Mouse (Mus musculus) ES-E14 (cell line): ENCODE results near the gene Atp2b4. TPM values are rescaled to one million over a fixed set of nuclear protein-coding genes. Genes with fewer than 3 reads are reported as not detected.
A peak's percentile ranks its signal among the peaks of the same experiment; 100 is the strongest.
"Not testable (repeated sequence)": the region's sequence is repeated elsewhere in the genome, so short reads cannot be mapped to it uniquely, and the experiment has no call there.

Experiments
- DNase-seq: peaks from one replicate; pipeline ENCODE4 v3.0.0-alpha.2; 2013; ENCODE audit warnings: low read depth, low spot score
- H3K27ac ChIP-seq: 2 replicates; pipeline ENCODE4 v1.5.1; 2012; ENCODE audit warnings: low read depth, mild to moderate bottlenecking, low read length, moderate library complexity, mixed read lengths; ENCODE audit not compliant: poor library complexity, insufficient read depth, severe bottlenecking
- H3K36me3 ChIP-seq: 2 replicates; pipeline ENCODE4 v1.6.1; 2012; ENCODE audit warnings: mild to moderate bottlenecking, low read length, moderate library complexity, mixed read lengths; ENCODE audit not compliant: control insufficient read depth, poor library complexity, insufficient read depth, severe bottlenecking
- H3K4me1 ChIP-seq, 2 experiments: fragments of 150-350 bp in 1 of 2; sonication (generic) in 1 of 2; 2 replicates each; pipeline ENCODE4 v1.6.1; 2012; ENCODE audit warnings: low read length in 2 of 2, mild to moderate bottlenecking in 1 of 2, mixed read lengths in 1 of 2; ENCODE audit not compliant: control insufficient read depth in 2 of 2, insufficient read depth in 2 of 2, poor library complexity in 1 of 2
- H3K4me3 ChIP-seq, 2 experiments: fragments of 150-350 bp in 1 of 2; sonication (generic) in 1 of 2; 2 replicates each; pipeline ENCODE4 v1.5.1; 2012; ENCODE audit warnings: low read length in 2 of 2, low read depth in 1 of 2, mild to moderate bottlenecking in 1 of 2, mixed read lengths in 1 of 2; ENCODE audit not compliant: insufficient read depth in 1 of 2, poor library complexity in 1 of 2, severe bottlenecking in 1 of 2
- H3K9ac ChIP-seq: 2 replicates; pipeline ENCODE4 v1.6.1; 2012; ENCODE audit warnings: low read depth, mild to moderate bottlenecking, low read length, mixed read lengths; ENCODE audit not compliant: poor library complexity, insufficient read depth, severe bottlenecking
- H3K9me3 ChIP-seq: fragments of 150-350 bp; sonication (generic); 2 replicates; pipeline ENCODE4 v1.6.1; 2012; ENCODE audit warnings: low read depth, mild to moderate bottlenecking, low read length; ENCODE audit not compliant: control insufficient read depth, insufficient read depth
- CHD2 ChIP-seq: IDR thresholded peaks from 2 replicates; pipeline ENCODE4 v1.6.1; 2014; ENCODE audit warnings: mild to moderate bottlenecking, low read depth, low read length, inconsistent platforms
- HCFC1 ChIP-seq: IDR thresholded peaks from 2 replicates; pipeline ENCODE4 v1.6.1; 2012; ENCODE audit warnings: low read length, inconsistent platforms, borderline replicate concordance; ENCODE audit not compliant: insufficient read depth
- MAFK ChIP-seq: IDR thresholded peaks from 2 replicates; pipeline ENCODE4 v1.6.1; 2014; ENCODE audit warnings: mild to moderate bottlenecking, low read depth, low read length, inconsistent platforms; ENCODE audit not compliant: insufficient read depth
- ZC3H11A ChIP-seq: IDR thresholded peaks from 2 replicates; pipeline ENCODE4 v1.6.1; 2012; ENCODE audit warnings: low read depth, mild to moderate bottlenecking, inconsistent platforms, low read length, borderline replicate concordance
- ZNF384 ChIP-seq: IDR thresholded peaks from 2 replicates; pipeline ENCODE4 v1.6.1; 2012; ENCODE audit warnings: low read depth, low read length, inconsistent platforms
- in situ Hi-C, 2 experiments: fragments of 600-800 bp; cut with MboI; formaldehyde crosslinking; loops; one replicate each; pipeline ENCODE4 v1.15.1; 2025; ENCODE audit warnings: low sequenced_read_pairs in 2 of 2, inconsistent platforms in 1 of 2; ENCODE audit not compliant: unreplicated experiment in 2 of 2
- total RNA-seq: library from RNA; depleted of rRNA; stranded (reverse); fragments of 300-350 nt; gene quantifications from 2 replicates; pipeline ENCODE4 v1.2.3, GENCODE M21; 2012

The Atp2b4 gene
- total RNA-seq, 1 experiment: 9.8 TPM

DNA sequence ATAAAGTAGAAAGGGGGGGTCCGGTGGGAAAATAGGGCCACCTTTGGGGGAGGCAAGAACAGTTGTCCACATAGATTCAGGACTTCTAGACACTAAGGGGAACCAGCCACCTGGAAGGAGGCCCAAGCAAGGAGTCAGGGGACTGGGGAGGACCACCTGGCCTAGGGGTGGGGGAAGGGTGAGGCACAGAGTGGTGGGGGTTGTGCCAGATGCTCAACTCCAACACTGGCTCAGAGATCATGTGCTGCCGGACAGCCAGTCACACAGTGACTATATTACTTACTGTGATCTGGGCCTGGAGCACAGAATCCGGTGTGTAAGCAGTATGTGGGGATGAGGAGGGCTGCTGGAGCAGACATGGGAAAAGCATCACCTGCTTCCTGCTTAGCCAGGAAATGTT lies 91.5 kb downstream of the Atp2b4 start:
- DNase-seq: no peak

DNA sequence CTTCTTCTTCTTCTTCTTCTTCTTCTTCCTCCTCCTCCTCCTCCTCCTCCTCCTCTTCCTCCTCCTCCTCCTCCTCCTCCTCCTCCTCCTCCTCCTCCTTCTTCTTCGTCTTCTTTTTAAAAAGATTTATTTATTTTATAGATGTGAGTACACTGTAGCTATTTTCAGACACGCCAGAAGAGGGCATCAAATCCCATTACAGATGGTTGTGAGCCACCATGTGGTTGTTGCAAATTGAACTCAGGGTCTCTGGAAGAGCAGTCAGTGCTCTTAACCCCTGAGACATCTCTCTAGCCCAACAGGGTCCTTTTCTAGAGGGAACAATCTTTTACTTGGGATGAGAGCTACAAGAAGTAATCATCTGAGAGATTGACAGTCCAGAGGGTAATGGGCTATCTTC lies 99.0 kb downstream of the Atp2b4 start:
- DNase-seq, H3K9ac ChIP-seq, in situ Hi-C loops, H3K27ac ChIP-seq, H3K4me3 ChIP-seq, H3K36me3 ChIP-seq, H3K4me1 ChIP-seq, H3K9me3 ChIP-seq: not testable (repeated sequence)

More for the DNA sequence above, 91.5 kb downstream of the Atp2b4 start:
- H3K27ac ChIP-seq: no peak overlapping the region
- TF ChIP-seq ZNF384: no peak
- H3K36me3 ChIP-seq: no peaks in the 10 kb centered on the region; the same call in 1 of the 2 replicates
- in situ Hi-C loops: no loop called here
- H3K9ac ChIP-seq: no peak overlapping the region
- H3K4me1 ChIP-seq: peaks cover 10 to 27% of the 10 kb centered on the region in 2 experiments
- H3K9me3 ChIP-seq: no peaks in the 10 kb centered on the region
- H3K4me3 ChIP-seq: no peak overlapping the region; a peak in 1 of 4 replicates

DNA sequence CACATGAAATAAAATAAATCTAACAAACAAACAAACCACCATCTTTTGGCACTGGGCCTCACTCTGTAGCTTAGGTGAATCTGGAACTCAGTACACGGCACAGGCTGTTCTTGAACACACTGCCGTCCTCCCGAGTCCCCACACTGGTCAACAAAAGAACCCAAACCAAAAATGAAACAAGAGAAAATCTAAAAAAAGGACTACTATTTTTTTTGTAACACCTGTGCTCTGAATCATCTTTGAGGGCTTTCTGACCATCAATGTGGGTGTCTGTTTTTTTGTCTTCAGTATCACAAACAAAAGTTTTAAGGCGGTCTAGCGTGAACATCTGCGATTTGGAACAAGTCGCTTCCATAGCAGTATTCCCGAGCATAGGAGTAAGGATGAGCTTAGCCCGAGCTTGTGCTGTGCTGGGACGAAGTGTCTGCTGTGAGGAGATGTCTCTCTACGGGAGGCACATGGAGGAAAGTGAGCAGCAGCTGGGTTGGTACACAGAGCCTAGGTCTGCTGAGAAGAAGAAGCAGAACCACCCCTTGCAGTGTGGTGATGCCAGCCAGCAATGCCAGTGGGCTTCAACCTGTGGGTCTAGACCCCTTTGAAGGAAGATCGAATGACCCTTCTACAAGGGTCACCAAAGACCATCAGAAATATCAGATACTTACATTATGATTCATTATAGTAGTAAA lies 102.8 kb downstream of the Atp2b4 start:
- Histone ChIP-seq H3K4me1 (peaks cover 16 to 18% of the 10 kb centered on the region in 2 experiments), H3K4me3 (no peak overlapping the region), H3K27ac (no peak overlapping the region), H3K9ac (no peak overlapping the region), H3K9me3 (no peaks in the 10 kb centered on the region), H3K36me3 (no peaks in the 10 kb centered on the region)
- no peak for TF ChIP-seq CHD2
- no peak for TF ChIP-seq ZC3H11A
- no peak for TF ChIP-seq ZNF384
- TF ChIP-seq HCFC1: no peak
- TF ChIP-seq MAFK: no peak
- in situ Hi-C loops: no loop called here
- DNase-seq: no peak

DNA sequence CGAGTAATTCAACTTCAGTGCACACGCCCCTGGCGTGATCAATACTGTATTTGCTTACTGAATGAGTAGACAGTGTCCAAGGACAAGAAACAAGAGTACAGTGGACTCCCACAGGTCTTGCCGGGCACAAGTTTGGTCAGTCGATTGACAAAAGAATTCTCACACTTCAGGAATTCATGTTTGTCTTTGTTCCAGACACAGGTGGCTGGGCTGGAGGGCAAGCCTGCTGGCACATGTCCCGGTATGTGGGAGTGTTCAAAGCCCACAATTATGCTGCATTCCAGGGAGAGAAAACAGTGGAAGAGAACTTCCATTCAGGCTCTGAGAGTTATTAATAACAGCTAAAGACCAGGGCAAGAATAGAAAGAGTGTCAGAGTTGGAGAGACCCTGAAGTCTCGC lies 104.9 kb downstream of the Atp2b4 start:
- H3K9me3 ChIP-seq: no peaks in the 10 kb centered on the region
- no peak overlapping the region for H3K9ac ChIP-seq
- no peaks in the 10 kb centered on the region for H3K36me3 ChIP-seq
- H3K4me3 ChIP-seq: no peak overlapping the region
- in situ Hi-C loops: no loop called here
- peaks cover 16 to 21% of the 10 kb centered on the region in 2 experiments for H3K4me1 ChIP-seq
- no peak for DNase-seq
- H3K27ac ChIP-seq: peak overlapping the region; percentile 95; the same call in 1 of the 2 replicates
- TF ChIP-seq ZNF384: no peak
- TF ChIP-seq ZC3H11A: no peak
- no peak for TF ChIP-seq MAFK
- no peak for TF ChIP-seq CHD2
- TF ChIP-seq HCFC1: no peak

DNA sequence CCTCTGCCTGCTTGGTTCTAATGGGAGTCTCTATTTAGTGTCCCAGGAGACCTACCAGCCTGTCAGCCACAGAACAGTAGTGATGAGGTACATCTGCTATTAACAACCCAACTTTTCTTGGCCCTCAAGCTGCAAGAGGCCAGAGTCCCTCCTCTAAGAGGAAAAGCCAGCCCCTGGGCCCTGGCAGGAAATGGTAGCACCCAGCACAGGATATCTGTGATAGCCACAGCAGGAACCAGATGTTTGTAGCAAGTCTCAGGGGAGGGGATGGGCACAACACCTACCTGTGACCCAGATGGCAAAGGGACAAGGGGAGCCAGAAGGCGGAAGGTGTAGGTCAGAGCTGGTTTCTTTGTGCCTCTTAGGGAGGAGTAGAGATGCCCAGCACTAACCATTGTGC lies 106.0 kb downstream of the Atp2b4 start:
- Histone ChIP-seq H3K9ac (no peak overlapping the region; the same call in 1 of the 2 replicates), H3K36me3 (no peaks in the 10 kb centered on the region), H3K4me3 (no peak overlapping the region), H3K27ac (peak overlapping the region; percentile 95), H3K4me1 (peaks cover 16 to 22% of the 10 kb centered on the region in 2 experiments), H3K9me3 (no peaks in the 10 kb centered on the region)
- in situ Hi-C loops: no loop called here
- no peak for DNase-seq
- TF ChIP-seq CHD2: no peak
- no peak for TF ChIP-seq MAFK
- no peak for TF ChIP-seq HCFC1
- no peak for TF ChIP-seq ZNF384
- no peak for TF ChIP-seq ZC3H11A
